Mouse (Mus musculus) intestine, postnatal 0 days (tissue): ENCODE data around the gene Gm10300. TPM values are rescaled to one million over a fixed set of nuclear protein-coding genes. Genes with fewer than 3 reads are reported as not detected.
A peak's percentile ranks its signal among the peaks of the same experiment; 100 is the strongest.

Source experiments
- ATAC-seq: fragments of 200-750 bp; cut with Nextera tagmentation; 2 replicates; pipeline ENCODE4 v1.8.0; 2017; ENCODE audit warnings: mild to moderate bottlenecking, moderate TSS enrichment, moderate library complexity
- H3K27ac ChIP-seq: fragments of 300-500 bp; sonication (generic); 2 replicates; pipeline ENCODE4 v1.5.1; 2014; ENCODE audit warnings: mild to moderate bottlenecking, low read depth, low read length, moderate library complexity
- H3K27me3 ChIP-seq: fragments of 300-500 bp; sonication (generic); replicated peaks from 2 replicates; pipeline ENCODE4 v1.6.1; 2014; ENCODE audit warnings: low read length, mixed read lengths; ENCODE audit not compliant: control insufficient read depth, insufficient read depth
- H3K36me3 ChIP-seq: fragments of 300-500 bp; sonication (generic); 2 replicates; pipeline ENCODE4 v1.6.1; 2014; ENCODE audit warnings: mild to moderate bottlenecking, moderate library complexity; ENCODE audit not compliant: control insufficient read depth, insufficient read depth
- H3K4me1 ChIP-seq: fragments of 300-500 bp; sonication (generic); replicated peaks from 2 replicates; pipeline ENCODE4 v1.6.1; 2014; ENCODE audit warnings: antibody characterized with exemption, low read length, mixed read lengths; ENCODE audit not compliant: control insufficient read depth, insufficient read depth
- H3K4me2 ChIP-seq: fragments of 300-500 bp; sonication (generic); replicated peaks from 2 replicates; pipeline ENCODE4 v1.6.1; 2014; ENCODE audit warnings: low read depth, mild to moderate bottlenecking, moderate library complexity
- H3K4me3 ChIP-seq: fragments of 300-500 bp; sonication (generic); 2 replicates; pipeline ENCODE4 v1.5.1; 2014; ENCODE audit warnings: low read depth, low read length
- H3K9ac ChIP-seq: fragments of 300-500 bp; sonication (generic); 2 replicates; pipeline ENCODE4 v1.6.1; 2014; ENCODE audit warnings: mild to moderate bottlenecking, low read depth, low read length
- H3K9me3 ChIP-seq: fragments of 300-500 bp; sonication (generic); 2 replicates; pipeline ENCODE4 v1.6.1; 2016; ENCODE audit warnings: mixed run types; ENCODE audit not compliant: control insufficient read depth
- CTCF ChIP-seq: sonication (generic); IDR thresholded peaks from 2 replicates; pipeline ENCODE4 v1.5.1; 2016; ENCODE audit warnings: low read depth, mild to moderate bottlenecking, control low read depth, antibody characterized with exemption, moderate library complexity
- WGBS: fragments of 180-500 bp; shearing (Covaris S2); extraction: QIAGEN DNeasy Blood & Tissue Kit; methylation state at CpG from one replicate; pipeline ENCODE4 v1.1.7; 2014; 5-methylcytosine and 5-hydroxymethylcytosine counted together
- polyA plus RNA-seq: library from polyadenylated mRNA; unstranded; fragments of >200 nt; fragmentation: Nextera tagmentation; extraction: Ambion mirVana; gene quantifications from 2 replicates; pipeline ENCODE4 v1.2.1, GENCODE M21; 2015

The Gm10300 gene
- polyA plus RNA-seq, 1 experiment from 2014 or later, result 0.09 TPM

DNA sequence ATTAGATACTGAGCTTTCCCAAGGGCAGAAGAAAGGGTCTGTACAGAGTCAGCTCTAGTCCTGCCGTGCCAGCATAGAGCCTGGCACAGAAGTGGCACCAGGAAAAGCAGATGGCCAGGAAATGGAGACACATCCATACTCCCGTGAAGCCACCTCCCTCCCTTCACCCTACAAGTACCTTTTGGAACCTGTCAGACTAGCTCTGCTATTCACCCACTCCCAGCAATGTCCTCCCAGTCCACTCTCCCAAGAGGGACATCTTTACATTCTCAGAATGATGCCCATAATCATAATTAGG is 6.6 kb upstream of the Gm10300 start:
- no peak for ATAC-seq
- no peaks in the 10 kb centered on the region for H3K9me3 ChIP-seq
- H3K9ac ChIP-seq, result no peak overlapping the region
- TF ChIP-seq CTCF, result no peak
- H3K27ac ChIP-seq, result no peak overlapping the region
- 33% methylated on average over 2 of the region's 2 CpGs for WGBS
- no peaks in the 10 kb centered on the region; the same call in 1 of the 2 replicates for H3K36me3 ChIP-seq
- H3K4me2 ChIP-seq, result no peak overlapping the region
- H3K4me1 ChIP-seq, result peaks cover 3% of the 10 kb centered on the region; the same call in 1 of the 2 replicates
- H3K27me3 ChIP-seq, result no peaks in the 10 kb centered on the region
- H3K4me3 ChIP-seq, result no peak overlapping the region

DNA sequence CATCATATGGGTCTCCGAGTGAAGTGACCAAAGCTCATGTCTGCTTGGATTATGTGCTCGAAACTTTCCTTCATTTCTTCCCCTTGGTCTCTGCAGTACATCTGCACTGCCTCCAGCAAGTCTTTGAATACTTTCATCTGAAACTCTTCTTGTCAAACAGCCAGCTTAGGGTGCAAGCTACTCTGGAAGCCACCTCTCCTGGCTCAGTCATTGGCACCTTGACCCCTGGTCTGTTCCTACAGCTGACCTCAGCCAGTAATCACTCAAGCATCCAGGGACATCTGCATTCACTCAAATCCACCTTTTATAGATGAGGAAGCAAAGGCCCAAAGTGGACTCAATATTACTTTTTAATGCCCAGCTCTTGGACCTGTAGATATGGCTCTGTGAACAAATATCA is 2.8 kb upstream of the Gm10300 start:
- no peak overlapping the region for H3K9ac ChIP-seq
- H3K27me3 ChIP-seq, result no peaks in the 10 kb centered on the region
- no peak overlapping the region for H3K4me2 ChIP-seq
- no peak overlapping the region for H3K4me3 ChIP-seq
- no peak overlapping the region for H3K27ac ChIP-seq
- no peak for TF ChIP-seq CTCF
- WGBS, result 93% methylated on average over 2 of the region's 2 CpGs
- H3K36me3 ChIP-seq, result no peaks in the 10 kb centered on the region; the same call in 1 of the 2 replicates
- peaks cover 4% of the 10 kb centered on the region; the same call in 1 of the 2 replicates for H3K4me1 ChIP-seq
- no peak for ATAC-seq
- no peaks in the 10 kb centered on the region for H3K9me3 ChIP-seq

- Histone ChIP-seq H3K36me3 (no peaks in the 10 kb centered on the region; the same call in 1 of the 2 replicates), H3K4me2 (no peak overlapping the region), H3K4me1 (peaks cover 4% of the 10 kb centered on the region; the same call in 1 of the 2 replicates), H3K27me3 (no peaks in the 10 kb centered on the region), H3K27ac (no peak overlapping the region; the same call in 1 of the 2 replicates), H3K9ac (no peak overlapping the region), H3K4me3 (no peak overlapping the region), H3K9me3 (no peaks in the 10 kb centered on the region)
- TF ChIP-seq CTCF, result no peak
- no peak for ATAC-seq
- WGBS, result 55% methylated on average over 3 of the region's 3 CpGs
Observed at GRCm38 (mm10) chr4:132072156-132072555, 2.3 kb upstream of the Gm10300 start.

DNA sequence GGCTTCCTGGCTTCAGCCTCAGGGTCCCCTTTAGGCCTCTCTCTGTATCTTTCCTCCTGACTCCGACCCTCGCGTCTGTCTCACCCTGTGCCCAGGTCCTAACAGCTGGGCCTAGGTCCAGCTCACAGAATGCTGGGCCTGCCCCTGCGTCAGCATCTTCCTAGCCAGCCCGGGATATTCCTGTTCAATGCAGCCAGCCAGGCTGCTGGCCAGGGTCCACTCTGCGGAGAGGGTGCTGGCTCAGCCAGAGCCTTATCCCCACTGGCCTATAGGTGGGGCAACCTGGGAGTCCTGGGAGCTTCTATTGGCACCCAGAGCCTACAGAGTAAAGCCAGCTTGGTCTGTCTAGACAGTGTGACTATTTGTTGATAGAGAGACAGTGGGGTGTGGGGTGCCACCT is 1.6 kb upstream of the Gm10300 start:
- Histone ChIP-seq H3K36me3 (no peaks in the 10 kb centered on the region; the same call in 1 of the 2 replicates), H3K9ac (no peak overlapping the region), H3K9me3 (no peaks in the 10 kb centered on the region), H3K27me3 (no peaks in the 10 kb centered on the region), H3K4me1 (peaks cover 4% of the 10 kb centered on the region; the same call in 1 of the 2 replicates), H3K4me2 (peak overlapping the region; percentile 95; the same call in 1 of the 2 replicates), H3K4me3 (no peak overlapping the region), H3K27ac (no peak overlapping the region)
- TF ChIP-seq CTCF, result peak; percentile 41; the same call in 1 of the 2 replicates
- 66% methylated on average over 6 of the region's 6 CpGs for WGBS
- ATAC-seq, result 0 out of 2 replicates have a peak, but pooled peaks have one; percentile 1

GRCm38 (mm10) chr4:132074933-132075769 is 654 bp downstream of the Gm10300 start, which contains the start of gene Epb41:
Epb41 (minus strand) TSS chr4:132075321.
- 1% methylated on average over 47 of the region's 47 CpGs for WGBS

DNA sequence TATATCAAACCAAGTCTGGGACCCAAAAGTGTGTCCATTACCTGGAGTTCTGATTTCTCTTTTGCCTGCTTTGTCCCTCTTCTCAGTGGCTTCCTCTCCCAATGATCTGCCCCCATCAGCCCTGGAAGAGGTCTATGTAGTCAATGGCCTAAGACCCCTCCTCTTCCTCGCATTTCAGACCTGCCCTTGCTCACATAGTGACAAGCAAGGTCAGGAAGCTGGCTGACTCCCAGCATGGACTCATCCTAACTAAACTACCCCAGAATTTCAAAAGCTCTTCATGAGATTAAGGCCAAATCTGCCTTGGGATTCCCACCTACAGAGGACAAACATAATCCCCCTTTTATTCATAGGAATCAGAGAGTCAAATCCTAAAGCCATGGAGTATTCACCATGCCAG is 1.3 kb downstream of the Gm10300 start:
- no peak overlapping the region for H3K27ac ChIP-seq
- TF ChIP-seq CTCF, result no peak
- no peaks in the 10 kb centered on the region; the same call in 1 of the 2 replicates for H3K36me3 ChIP-seq
- no peak overlapping the region for H3K4me3 ChIP-seq
- no peak for ATAC-seq
- H3K4me2 ChIP-seq, result no peak overlapping the region
- peaks cover 4% of the 10 kb centered on the region; the same call in 1 of the 2 replicates for H3K4me1 ChIP-seq
- H3K27me3 ChIP-seq, result no peaks in the 10 kb centered on the region
- WGBS, result 46% methylated on average over 1 of the region's 1 CpGs
- H3K9ac ChIP-seq, result no peak overlapping the region
- no peaks in the 10 kb centered on the region for H3K9me3 ChIP-seq

More at GRCm38 (mm10) chr4:132074933-132075769, 654 bp downstream of the Gm10300 start, which contains the start of gene Epb41:
- Histone ChIP-seq H3K27me3 (no peaks in the 10 kb centered on the region), H3K4me1 (peaks cover 4% of the 10 kb centered on the region; the same call in 1 of the 2 replicates), H3K36me3 (no peaks in the 10 kb centered on the region; the same call in 1 of the 2 replicates), H3K4me2 (peak within 1 kb of the TSS; percentile 95), H3K27ac (peak within 1 kb of the TSS; percentile 93), H3K9ac (peak within 1 kb of the TSS; percentile 89), H3K9me3 (no peaks in the 10 kb centered on the region), H3K4me3 (peak within 1 kb of the TSS; percentile 90)
- ATAC-seq, result peak; percentile 97
- TF ChIP-seq CTCF, result no peak
